Mouse (Mus musculus) layer of hippocampus, postnatal 10 days (tissue): ENCODE measurements around the gene Rap1a. TPM values are rescaled to one million over a fixed set of nuclear protein-coding genes. Genes with fewer than 3 reads are reported as not detected.
"Not testable (repeated sequence)": the region's sequence is repeated elsewhere in the genome, so short reads cannot be mapped to it uniquely, and the experiment has no call there.

Source experiments
- DNase-seq, 2 experiments: peaks; one replicate each; pipeline ENCODE4 v3.0.0; 2021; ENCODE audit warnings: low spot score in 2 of 2
- total RNA-seq, 2 experiments: library from RNA; stranded (reverse); gene quantifications; 2 replicates each; pipeline ENCODE4 v1.2.3; 2021

Rap1a gene
- total RNA-seq, 2 experiments from 2014 or later, result 95.2 to 98.6 TPM

DNA sequence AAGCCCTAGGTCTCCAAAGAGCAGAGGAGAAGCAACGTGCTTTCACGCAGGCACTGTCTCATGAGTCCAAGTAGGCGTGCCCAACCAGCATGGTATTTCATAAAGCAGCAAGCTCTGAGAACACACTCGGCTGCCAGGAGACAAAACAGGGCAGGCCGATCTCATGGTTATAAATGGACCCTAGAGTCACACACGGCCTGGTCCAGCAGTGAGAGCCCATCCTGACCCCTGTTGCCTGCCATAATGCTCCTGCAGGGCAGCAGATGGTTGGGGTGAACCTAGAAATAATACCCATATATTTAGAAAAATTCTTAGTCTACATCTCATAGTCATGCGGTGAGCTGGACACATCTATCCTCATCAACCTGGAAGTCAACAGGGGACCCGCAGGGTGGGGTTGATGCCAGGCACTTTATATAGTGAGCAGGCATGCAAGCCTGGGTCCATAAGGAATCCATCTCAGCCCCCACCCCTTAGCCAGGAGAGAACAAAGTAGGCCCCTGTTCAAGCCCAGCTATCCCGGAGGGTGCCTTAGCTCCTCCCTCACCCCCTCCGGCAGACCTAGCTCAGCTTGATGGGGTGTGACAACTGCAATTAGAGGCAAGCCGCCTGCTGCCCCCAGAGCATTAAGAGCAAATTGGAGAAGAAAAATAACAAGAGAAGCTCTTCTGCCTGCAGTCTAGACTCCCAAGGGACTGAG, 83.1 kb downstream of the Rap1a start:
- no peak for DNase-seq

DNA sequence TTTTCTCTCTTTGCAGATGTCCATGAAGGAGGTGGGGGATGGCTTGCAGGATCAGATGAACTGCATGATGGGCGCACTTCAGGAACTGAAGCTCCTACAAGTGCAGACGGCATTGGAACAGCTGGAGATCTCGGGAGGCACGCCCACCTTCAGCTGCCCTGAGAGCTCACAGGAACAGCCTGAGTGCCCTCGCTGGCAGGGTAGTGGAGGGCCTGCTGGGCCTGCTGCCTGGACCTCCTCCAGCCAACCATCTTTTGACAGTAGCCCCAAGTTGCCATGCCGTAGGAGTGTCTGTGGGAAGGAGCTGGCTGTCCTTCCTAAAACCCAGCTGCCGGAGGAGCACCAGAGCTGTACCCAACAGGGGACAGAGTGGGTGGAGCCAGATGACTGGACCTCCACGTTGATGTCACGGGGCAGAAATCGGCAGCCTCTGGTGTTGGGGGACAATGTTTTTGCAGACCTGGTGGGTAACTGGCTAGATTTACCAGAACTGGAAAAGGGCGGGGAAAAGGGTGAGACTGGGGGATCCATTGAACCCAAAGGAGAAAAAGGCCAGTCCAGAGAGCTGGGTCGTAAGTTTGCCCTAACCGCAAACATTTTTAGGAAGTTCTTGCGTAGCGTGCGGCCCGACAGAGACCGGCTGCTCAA, 84.7 kb downstream of the Rap1a start:
- no peak for DNase-seq

DNA sequence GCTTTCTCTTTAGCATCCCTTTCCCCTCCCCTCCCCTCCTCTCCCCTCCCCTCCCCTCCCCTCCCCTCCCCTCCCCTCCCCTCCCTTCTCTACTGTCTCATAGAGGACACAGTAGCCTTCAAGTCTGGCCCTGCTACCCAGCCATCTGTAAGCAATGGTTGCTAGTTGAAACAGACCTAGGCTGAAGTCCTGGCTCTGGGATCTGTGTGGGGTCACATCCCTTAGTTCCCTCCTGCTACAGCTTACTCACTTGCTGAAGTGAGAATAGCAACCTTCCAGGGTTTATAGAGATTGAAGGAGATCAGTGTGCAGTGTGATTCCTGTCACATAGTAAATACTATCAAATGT, 86.3 kb downstream of the Rap1a start:
- DNase-seq, result no peak

DNA sequence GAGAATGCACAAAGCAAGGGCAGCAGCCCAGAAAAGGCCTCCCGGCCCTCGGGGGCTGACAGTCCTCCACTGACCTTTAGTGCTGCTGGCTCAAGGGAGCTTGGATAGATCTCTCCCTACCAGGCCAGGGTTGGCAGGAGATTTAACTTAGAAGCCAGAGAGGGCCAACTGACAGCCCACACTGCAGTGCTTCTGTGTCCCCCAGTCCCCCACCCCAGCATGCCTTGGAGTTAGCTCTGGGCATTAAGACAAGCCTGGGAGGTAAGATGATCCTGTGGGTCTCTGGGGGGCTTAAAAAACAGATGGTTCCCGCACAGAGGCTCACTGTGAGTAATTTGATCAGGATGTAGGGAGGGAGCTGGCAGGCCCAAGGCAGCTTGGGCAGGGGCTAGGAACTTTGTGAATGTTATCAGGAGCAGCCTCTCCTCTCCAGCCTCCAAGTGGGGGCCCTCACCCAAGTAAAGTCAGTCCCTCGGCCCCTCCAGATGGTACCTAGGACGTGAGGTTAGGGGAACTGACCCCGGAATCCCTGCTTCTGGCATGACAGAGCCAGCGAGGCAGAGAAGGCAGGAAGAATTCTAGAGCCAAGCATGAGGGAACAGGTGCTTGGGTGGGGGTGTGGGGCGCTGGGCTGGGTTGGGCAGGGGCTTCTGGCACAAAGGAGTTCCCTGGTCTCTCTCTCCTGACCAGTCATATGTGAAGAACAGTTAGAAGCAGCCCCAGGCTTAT, 86.9 kb downstream of the Rap1a start:
- DNase-seq, result no peak

DNA sequence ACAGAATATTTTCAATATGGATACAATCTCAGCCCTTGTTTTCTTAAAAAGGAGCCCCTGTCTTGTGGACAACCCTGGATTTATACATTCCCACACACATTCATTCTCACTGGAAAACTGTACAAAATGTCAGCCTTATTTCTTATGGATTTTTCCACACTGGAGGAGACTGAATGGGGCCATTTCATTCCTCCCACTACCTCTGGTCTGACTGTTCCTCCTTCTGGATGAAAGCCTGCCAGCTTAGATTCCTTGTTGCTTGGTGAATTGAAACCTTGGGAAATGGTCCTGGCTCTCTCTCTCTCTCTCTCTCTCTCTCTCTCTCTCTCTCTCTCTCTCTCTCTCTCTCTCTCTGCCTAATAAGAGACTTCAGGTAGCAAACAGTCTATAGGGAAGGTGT, 88.3 kb downstream of the Rap1a start:
- DNase-seq, result no peak

DNA sequence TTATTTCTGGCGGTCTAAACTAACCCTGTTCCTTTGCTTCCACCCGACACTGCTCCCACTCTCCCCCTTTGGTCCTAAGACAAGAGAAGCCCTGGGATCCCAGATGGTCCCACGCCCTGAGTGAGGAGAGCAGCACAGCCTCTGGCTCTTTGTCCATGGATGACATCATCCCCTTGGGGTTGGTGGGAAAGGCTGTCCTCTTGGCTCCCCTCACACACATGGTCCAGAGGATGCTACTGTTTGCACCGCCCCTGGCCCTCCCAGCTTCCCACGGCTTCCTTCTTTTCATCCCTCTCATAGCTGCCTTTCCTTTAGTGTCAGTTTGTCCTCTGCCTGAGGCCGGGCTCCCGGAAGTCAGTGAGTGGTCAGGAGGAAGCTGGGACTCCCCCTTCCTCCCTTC, 89.4 kb downstream of the Rap1a start:
- DNase-seq, result no peak

DNA sequence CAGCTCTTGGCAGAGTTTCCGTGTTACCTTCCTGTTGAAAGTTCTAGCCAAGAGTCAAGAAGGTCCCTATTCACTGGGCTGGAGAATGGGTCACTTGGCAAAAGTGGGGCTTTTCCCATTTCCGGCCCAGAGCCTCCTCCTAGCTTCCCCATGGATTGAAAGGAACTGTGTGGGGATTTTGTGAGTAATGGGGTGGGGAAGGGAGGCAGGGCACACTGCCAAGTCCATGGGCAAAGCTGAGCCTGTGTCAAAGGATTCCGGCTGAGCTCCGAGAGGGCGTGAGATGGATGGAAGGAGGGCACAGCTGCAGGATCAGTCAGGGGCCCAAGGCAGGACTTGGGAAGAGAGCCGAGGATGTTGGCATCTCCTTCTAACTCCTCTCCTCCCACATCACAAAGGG, 90.9 kb downstream of the Rap1a start:
- peak in 1 of 2 experiments; percentile 51 for DNase-seq

DNA sequence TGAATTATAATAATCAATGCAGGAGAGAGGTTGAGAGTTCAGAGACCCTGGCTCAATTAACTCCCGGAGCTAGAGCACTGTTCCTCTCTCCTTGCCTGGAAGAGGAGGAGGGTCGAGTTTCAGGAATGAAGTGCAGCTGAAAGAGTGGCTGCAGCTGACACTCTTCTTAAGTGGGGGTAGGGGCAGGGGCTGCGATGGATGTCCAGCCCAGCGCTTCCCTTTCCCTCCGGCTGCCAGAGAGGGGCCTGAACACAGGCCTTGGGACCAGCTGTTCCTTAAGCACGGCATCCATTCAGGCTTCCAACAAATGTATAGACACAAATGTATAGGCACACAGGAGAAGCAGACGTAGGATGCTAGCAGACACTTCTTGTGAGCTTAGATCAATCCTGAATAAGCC, 93.5 kb downstream of the Rap1a start:
- DNase-seq, result no peak

DNA sequence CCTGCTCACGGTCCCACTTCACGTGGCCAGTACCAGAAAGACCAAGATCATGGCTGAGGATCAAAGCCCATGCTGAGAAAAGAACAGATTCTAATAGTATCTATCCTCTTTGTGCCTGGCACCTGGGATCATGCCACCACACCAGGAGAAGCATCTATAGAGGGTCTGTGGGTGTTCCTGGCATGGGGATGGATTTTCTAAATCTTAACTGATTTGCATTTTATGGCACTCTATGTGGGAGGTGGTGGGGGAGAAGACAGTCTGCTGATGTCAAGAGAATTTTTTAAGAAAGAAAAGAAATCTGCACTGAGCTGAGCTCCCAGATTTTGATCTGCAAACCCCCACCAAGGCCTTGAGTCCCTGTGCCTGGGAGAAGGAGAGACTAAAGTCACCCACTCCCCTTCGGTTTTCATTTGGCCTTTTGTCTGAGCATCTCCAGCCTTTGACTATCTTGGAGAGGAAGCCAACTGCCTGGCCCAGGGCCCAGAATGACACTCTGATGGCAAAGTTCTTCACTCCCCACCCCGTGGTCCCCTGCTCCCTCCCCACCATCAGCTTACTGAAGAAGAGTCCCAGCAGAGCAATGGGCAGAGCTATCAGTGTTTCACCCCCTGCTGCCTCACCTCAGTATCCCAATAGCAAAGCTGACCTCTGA, 94.6 kb downstream of the Rap1a start:
- no peak for DNase-seq

DNA sequence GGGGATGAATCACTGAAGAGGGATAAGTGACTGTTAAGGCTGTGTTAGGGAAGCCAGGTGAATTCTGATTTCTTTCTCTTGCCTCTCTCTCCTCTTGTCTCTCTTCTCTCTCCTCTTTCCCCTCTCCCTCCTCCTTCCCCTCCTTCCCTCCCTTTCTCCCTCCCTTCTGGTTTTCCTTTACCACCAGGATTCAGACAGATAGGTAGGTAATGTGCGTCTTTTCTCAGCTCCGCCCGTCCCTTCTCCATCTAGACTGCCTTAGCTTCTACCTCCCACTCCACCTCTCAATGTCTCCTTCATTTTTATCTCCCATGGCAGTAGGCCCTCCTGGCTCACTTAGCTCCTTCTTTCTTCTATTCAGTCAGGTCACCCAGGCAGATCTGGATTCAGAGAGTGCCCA, 95.6 kb downstream of the Rap1a start:
- no peak for DNase-seq

DNA sequence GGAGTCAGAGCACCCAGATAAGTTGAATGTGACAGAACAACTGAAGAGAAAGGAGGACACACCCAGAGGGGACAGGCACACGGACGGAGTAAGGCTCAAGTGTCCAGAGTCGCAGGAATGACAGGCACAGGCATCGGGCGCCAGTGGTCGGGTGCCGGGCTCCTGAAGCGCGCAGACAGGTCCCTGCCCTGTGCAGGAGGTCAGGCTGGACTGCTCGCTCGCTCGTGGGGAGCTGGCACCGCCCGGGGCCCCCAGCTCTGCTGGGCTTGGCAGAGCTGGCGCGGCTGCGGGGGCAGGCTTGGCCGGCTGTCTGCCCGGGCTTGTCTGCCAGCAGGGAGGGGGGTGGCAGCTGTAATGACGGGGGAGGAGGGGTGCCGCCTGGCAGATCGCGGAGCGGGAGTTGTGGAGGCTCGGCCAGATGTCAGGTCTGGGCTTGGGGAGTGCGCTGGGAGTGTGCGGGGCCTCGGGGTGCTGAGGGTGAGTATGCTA, 96.0 kb downstream of the Rap1a start:
- peak; percentile 84 to 90 for DNase-seq

DNA sequence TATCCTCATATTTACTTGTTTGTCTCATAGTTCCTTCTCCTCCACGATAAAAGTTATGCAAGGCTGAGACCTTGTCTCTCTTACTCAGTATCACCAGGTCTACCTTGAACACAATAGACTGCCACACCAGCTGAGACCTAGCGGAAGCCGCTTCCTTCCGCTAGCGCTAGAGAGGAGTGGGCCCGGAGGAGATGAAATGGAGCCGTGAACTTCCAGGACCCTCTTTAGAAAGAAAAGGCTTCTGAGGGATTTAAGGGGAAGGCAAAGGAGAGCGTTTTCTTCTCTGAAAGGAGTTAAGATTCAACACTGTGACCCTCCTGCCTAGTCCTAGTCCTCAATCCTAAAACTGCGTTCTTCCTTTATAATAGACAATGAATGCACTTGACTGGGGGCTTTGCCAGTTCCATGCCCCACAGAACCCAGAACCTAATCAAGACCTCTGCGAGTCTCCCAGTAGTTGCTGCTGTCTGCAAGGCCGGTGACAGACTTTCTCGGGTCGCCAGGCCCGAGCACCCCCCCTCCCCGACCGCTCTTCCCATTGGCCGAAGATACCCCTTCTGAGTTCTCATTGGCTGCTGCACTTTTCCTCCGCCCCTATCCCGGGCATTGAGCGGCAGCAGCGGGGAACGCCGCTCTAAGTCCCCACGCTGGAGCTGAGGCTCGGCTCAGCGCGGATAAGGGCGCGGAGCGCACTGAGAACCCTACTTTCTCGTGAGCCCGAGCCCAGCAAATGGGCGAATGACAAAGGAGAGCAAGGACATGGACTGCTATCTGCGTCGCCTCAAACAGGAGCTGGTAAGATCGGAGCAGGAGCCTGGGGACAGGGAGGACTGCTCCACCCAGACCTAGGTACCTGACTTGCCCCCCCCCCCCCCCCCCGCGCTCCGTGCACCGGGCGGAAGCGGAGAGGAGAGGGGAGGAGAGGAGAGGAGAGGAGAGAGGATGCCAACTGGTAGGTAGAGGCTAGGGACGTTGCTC, 96.8 kb downstream of the Rap1a start, which contains the start of gene Inka2:
Gene Inka2, plus strand, starts transcription at position 569 of the 978 bp plus-strand sequence.
- DNase-seq, result peak; percentile 76 to 82

DNA sequence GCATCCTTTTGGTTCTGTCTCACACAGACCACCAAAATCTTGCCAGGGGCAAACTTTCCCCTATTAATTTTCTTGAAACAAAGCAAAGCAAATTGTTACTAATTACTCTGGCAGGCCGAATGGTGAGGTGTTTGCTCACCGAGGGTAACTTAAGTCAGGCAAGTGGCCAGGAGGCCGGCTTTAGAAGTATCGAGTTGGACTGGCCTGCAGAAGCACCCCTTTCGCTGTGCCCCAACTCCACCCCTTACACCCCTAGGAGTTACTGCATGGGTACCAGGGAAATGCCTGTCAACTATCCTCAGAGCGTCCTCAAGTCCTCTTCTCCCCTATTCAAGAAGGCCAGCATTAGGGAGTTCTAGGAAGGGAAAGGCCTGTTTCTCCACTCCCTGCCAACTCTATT, 97.6 kb downstream of the Rap1a start:
- no peak for DNase-seq

DNA sequence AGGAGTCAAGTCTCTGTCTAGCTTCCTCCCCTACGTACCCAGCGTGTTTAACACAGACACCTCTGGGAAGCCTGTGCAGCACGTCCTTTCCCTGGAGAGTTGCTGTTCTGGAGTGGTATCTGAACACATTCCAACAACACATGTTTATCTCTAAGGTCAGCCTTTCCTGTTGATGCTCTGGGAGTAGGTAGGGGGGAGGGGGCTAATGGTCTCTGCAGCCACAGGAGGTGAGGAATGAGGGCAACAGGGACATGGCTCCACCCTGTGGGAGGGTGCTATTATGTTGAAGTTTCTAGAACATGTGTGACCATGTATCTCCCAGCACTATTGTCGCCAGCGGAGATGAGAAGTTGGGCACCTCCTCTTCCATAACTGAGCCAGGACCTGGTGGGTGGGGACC, 99.7 kb downstream of the Rap1a start:
- no peak for DNase-seq

DNA sequence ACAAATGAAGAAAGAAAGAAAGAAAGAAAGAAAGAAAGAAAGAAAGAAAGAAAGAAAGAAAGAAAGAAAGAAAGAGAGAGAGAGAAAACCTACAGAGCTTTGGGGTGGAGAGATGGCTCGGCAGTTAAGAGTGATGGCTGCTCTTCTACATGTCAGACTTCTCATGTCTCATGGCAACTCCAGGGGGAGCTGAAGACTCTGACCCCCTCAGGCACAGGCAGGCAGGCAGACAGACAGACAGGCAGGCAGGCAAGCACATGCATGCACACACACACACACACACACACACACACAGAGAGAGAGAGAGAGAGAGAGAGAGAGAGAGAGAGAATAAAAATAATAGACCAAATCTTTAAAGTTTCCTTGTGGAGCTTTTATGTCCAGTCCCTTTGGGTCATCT, 100.3 kb downstream of the Rap1a start:
- DNase-seq, result not testable (repeated sequence)

DNA sequence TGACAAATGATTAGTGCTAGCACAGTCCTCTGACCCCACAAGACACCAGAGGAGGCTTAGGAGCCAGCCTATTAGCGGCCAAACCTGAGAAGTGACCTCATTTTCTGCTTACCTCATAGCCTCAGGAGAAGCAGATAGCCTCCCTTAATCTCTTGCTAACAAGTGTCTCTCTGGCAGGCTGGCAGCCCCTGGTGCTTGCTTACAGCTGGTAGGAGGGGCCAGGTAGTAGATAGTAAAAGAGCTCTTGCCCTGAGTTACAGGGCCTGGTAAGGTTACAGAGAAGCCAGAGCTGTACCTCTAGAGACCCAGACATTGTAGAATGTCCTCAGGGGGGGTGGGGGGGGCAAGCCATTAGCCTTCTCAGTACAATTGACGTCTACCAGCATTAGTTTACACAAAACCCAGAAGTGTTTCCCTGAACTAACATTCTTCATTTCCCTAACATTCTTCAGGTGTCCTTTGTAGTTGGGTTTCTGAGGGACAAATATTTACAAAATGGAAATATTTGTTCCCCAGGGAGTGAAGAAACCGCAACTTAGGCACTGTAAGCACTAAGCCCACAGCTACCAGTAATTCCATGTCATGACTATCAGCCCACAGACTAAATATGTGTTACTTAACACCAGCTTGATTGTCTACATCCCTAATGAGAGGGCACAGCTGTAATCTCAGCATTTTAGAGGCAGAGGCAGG, 101.7 kb downstream of the Rap1a start:
- no peak for DNase-seq

DNA sequence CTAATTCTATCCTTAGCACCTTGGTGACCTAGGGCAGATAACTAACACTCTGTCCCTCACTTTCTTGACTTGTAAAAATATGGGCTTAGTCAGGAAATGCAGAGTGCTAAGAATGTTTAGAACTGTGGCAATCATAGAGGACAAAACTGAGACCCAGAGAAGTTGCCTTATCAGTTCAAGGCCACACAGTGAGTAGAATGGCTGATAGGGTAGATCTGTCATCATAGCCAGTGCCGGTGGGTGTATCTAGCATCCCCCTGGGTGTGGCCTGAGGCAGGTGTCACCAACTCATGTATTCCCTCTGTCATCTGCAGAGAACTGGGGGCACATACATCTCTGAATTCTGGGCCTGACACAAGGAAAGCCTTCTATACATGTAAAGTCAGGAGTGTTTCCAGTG, 102.8 kb downstream of the Rap1a start:
- no peak for DNase-seq

DNA sequence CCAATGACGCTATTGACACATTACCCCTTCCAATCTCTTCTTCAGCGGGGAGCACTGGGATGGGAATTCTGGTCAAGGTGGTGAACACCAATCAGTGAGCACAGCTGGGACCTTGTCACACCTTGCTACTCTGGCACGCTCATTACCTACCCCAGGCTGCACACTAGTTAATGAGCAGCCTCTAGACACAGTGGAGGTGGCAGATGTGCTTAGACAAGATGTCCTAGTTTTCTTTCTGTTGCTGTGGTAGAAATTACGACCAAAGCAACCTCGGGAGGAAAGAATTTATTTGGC, 104.0 kb downstream of the Rap1a start:
- no peak for DNase-seq

DNA sequence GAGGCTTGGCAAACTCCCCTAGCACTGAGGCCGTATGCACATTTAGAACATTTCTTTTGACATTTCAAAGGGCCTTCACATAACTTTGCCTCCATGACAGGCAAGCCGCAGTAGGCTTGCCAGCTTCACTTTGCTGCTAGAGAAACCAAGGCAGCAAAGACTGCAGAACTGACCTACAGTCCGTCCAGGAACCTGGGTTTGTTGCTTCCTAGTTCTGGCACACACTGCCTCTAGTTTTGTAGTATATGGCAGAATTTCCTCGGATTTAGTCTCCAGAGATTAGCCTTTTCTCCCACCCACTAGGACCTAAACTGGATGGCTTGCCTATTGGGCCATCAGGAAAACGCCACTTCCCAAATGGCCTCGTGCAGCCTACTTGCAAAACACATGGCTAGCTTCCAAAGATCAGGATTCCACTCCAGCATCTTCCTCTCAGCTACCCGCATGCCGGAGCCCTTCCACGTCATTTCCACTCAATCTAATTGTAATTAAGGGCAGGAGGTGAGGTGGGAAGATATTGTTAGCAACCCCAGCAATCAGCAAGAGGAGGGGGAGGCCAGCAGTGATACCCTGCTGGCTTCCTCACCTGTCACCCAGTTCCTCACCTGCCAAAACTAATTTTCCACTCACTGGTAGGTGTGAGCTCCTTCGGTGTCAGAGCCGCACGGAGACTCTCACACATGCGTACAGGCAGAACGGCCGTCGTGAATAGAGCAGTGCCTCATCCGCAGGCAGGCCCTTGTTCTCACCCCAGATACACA, 104.6 kb downstream of the Rap1a start:
- no peak for DNase-seq
